Mouse (Mus musculus) forebrain, embryonic 16.5 days (tissue): Measurements from ENCODE around the gene Gzf1. TPM values are rescaled to one million over a fixed set of nuclear protein-coding genes. Genes with fewer than 3 reads are reported as not detected.

Source experiments
- ATAC-seq: fragments of 200-750 bp; cut with Nextera tagmentation; 2 replicates; pipeline ENCODE4 v1.8.0; 2017; ENCODE audit warnings: mild to moderate bottlenecking, moderate library complexity
- H3K27ac ChIP-seq: fragments of 300-500 bp; sonication (generic); 2 replicates; pipeline ENCODE4 v1.5.1; 2014; ENCODE audit warnings: low read length, control low read depth
- H3K27me3 ChIP-seq: fragments of 300-500 bp; sonication (generic); replicated peaks from 2 replicates; pipeline ENCODE4 v1.6.1; 2014; ENCODE audit warnings: low read length; ENCODE audit not compliant: control insufficient read depth, insufficient read depth
- H3K36me3 ChIP-seq: fragments of 300-500 bp; sonication (generic); 2 replicates; pipeline ENCODE4 v1.6.1; 2014; ENCODE audit not compliant: control insufficient read depth, insufficient read depth
- H3K4me1 ChIP-seq: fragments of 300-500 bp; sonication (generic); replicated peaks from 2 replicates; pipeline ENCODE4 v1.6.1; 2014; ENCODE audit warnings: low read length; ENCODE audit not compliant: control insufficient read depth, insufficient read depth
- H3K4me2 ChIP-seq: fragments of 300-500 bp; sonication (generic); 2 replicates; pipeline ENCODE4 v1.6.1; 2014; ENCODE audit warnings: mild to moderate bottlenecking, low read length, control low read depth
- H3K4me3 ChIP-seq: fragments of 300-500 bp; sonication (generic); replicated peaks from 2 replicates; pipeline ENCODE4 v1.5.1; 2014; ENCODE audit warnings: mild to moderate bottlenecking, low read length, control low read depth
- H3K9ac ChIP-seq: fragments of 300-500 bp; sonication (generic); replicated peaks from 2 replicates; pipeline ENCODE4 v1.6.1; 2014; ENCODE audit warnings: low read depth, low read length, control low read depth
- H3K9me3 ChIP-seq: fragments of 300-500 bp; sonication (generic); 2 replicates; pipeline ENCODE4 v1.6.1; 2016; ENCODE audit warnings: low read length; ENCODE audit not compliant: control insufficient read depth
- WGBS: fragments of 180-500 bp; shearing (Covaris S2); extraction: QIAGEN DNeasy Blood & Tissue Kit; methylation state at CpG from one replicate; pipeline ENCODE4 v1.1.7; 2014; 5-methylcytosine and 5-hydroxymethylcytosine counted together
- polyA plus RNA-seq: library from polyadenylated mRNA; unstranded; fragments of >200 nt; fragmentation: Nextera tagmentation; extraction: Ambion mirVana; gene quantifications from 2 replicates; pipeline ENCODE4 v1.2.1, GENCODE M21; 2015

The Gzf1 gene
- polyA plus RNA-seq = 23.0 and 24.3 TPM in 2 replicates

GRCm38 (mm10) chr2:148680775-148681291 lies at the start of gene Gzf1:
TSS of gene Gzf1 (plus strand) at chr2:148681023.
- H3K4me3 ChIP-seq = peak within 1 kb of the TSS; percentile 90
- H3K36me3 ChIP-seq = peaks cover 21% of the 10 kb centered on the region
- peaks cover 39% of the 10 kb centered on the region for H3K4me1 ChIP-seq
- H3K9me3 ChIP-seq = no peaks in the 10 kb centered on the region
- peak within 1 kb of the TSS; percentile 91 for H3K27ac ChIP-seq
- WGBS = under 1% methylated on average over 39 of the region's 39 CpGs
- peak within 1 kb of the TSS; percentile 96 for H3K4me2 ChIP-seq
- H3K9ac ChIP-seq = peak within 1 kb of the TSS; percentile 83
- peak; percentile 91 for ATAC-seq
- H3K27me3 ChIP-seq = no peaks in the 10 kb centered on the region

DNA sequence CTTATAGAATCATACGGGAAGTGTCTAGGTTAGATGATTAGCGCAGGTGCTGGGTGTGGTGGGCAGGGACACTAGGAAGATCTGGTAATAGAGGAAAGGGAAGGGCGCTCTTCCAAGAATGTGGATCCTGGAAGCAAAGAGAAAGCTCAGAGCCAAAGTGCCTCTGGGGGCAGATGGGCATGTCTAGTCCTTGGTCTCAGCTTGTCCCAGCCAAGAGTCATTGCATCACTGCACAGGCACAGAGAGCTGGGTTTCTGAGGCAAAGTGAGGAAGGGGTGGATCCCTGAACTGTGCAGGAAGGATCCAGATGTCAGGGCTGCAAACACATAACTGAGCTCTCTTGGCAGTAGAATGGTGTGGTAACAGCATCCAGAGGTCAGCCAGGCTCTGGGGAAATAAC lies 49.2 kb upstream of the Gzf1 start:
- Histone ChIP-seq H3K9ac (no peak overlapping the region), H3K4me2 (no peak overlapping the region), H3K36me3 (no peaks in the 10 kb centered on the region), H3K4me3 (no peak overlapping the region), H3K9me3 (no peaks in the 10 kb centered on the region), H3K4me1 (no peaks in the 10 kb centered on the region), H3K27me3 (no peaks in the 10 kb centered on the region), H3K27ac (no peak overlapping the region)
- WGBS = 98% methylated on average over 3 of the region's 3 CpGs
- no peak for ATAC-seq

GRCm38 (mm10) chr2:148634466-148634865 lies 46.4 kb upstream of the Gzf1 start:
- H3K9ac ChIP-seq = no peak overlapping the region
- WGBS = 88% methylated on average over 4 of the region's 4 CpGs

DNA sequence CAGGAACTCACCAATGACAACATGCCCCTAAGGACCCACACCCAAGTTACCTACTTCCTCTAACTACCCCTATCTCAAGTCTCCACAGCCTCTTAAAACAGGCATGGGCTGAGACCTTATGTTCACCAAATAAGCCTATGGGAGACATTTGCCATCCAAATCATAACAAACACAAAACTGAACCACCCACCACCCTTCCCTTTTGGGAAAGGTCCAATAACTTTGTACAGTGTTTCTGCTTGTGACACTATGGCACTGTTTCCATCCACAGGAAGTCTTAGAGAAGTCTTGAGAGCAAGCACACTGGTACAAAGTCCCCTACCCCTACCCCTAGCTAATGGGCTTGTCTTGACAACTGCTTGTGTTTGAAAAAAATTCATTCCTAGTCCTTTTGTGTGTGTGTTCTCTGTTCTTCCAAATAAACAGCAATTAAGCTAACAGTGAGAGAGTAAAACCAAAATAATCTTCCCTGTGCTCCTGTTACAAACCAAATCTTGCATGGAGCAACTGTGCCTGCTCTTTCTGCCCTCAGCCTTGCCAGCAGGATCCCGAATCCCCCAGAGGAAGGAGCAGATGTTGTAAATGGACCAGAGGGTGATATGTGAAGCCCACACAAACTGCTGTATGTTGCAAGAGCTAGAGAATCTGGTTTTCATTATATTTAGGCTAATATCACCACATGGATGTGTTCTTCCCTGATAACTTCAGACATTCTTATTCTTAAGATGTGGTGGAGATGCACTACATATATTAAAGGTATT lies 38.0 kb upstream of the Gzf1 start:
- no peak for ATAC-seq
- no peak overlapping the region for H3K27ac ChIP-seq
- H3K9me3 ChIP-seq = no peaks in the 10 kb centered on the region
- no peaks in the 10 kb centered on the region for H3K27me3 ChIP-seq
- no peaks in the 10 kb centered on the region for H3K4me1 ChIP-seq
- no peak overlapping the region for H3K4me3 ChIP-seq
- 81% methylated on average over 1 of the region's 1 CpGs for WGBS
- no peak overlapping the region for H3K4me2 ChIP-seq
- no peak overlapping the region for H3K9ac ChIP-seq
- H3K36me3 ChIP-seq = no peaks in the 10 kb centered on the region

More at GRCm38 (mm10) chr2:148634466-148634865, 46.4 kb upstream of the Gzf1 start:
- Histone ChIP-seq H3K27ac (no peak overlapping the region), H3K4me1 (no peaks in the 10 kb centered on the region), H3K9me3 (no peaks in the 10 kb centered on the region), H3K36me3 (no peaks in the 10 kb centered on the region), H3K4me2 (no peak overlapping the region), H3K27me3 (no peaks in the 10 kb centered on the region), H3K4me3 (no peak overlapping the region)
- no peak for ATAC-seq

- Histone ChIP-seq H3K9ac (no peak overlapping the region), H3K4me1 (no peaks in the 10 kb centered on the region), H3K27ac (no peak overlapping the region), H3K9me3 (no peaks in the 10 kb centered on the region), H3K4me3 (no peak overlapping the region), H3K27me3 (no peaks in the 10 kb centered on the region), H3K4me2 (no peak overlapping the region), H3K36me3 (no peaks in the 10 kb centered on the region)
- peak; percentile 88 for ATAC-seq
- 61% methylated on average over 6 of the region's 6 CpGs for WGBS
Observed at GRCm38 (mm10) chr2:148644421-148645000, 36.3 kb upstream of the Gzf1 start.

GRCm38 (mm10) chr2:148650587-148651357 lies 30.1 kb upstream of the Gzf1 start:
- Histone ChIP-seq H3K36me3 (no peaks in the 10 kb centered on the region), H3K27me3 (no peaks in the 10 kb centered on the region), H3K9ac (no peak overlapping the region), H3K4me1 (0 out of 2 replicates have a peak, but pooled peaks cover 4% of the 10 kb centered on the region), H3K4me2 (no peak overlapping the region), H3K9me3 (no peaks in the 10 kb centered on the region), H3K27ac (no peak overlapping the region), H3K4me3 (no peak overlapping the region)
- peak; percentile 72 for ATAC-seq
- WGBS = 3% methylated on average over 3 of the region's 3 CpGs

- H3K9ac ChIP-seq = no peak overlapping the region
- H3K9me3 ChIP-seq = no peaks in the 10 kb centered on the region
- H3K4me1 ChIP-seq = 0 out of 2 replicates have a peak, but pooled peaks cover 4% of the 10 kb centered on the region
- H3K27ac ChIP-seq = no peak overlapping the region
- no peak overlapping the region for H3K4me3 ChIP-seq
- 3% methylated on average over 3 of the region's 3 CpGs for WGBS
- ATAC-seq = peak; percentile 92
- H3K4me2 ChIP-seq = no peak overlapping the region
- no peaks in the 10 kb centered on the region for H3K36me3 ChIP-seq
- no peaks in the 10 kb centered on the region for H3K27me3 ChIP-seq
Observed at GRCm38 (mm10) chr2:148654961-148655360, 25.9 kb upstream of the Gzf1 start.

DNA sequence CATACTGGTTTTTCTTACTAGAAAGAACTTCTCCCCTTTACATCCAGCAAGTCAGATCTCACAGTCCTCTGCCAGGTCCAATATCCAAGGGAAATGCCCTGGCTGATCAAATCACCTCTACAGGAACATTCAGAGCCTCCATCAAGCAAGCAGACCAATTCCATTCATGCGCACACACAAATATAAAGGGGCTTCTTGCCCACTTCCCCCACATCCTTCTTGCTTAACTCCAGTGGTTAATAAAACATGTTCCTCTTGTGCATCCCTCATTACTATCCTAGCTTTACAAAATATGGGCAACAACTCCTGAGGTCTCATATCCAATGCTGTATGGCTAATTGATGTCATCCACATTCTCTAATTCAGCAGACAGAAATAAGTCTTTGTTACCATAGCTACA lies 17.4 kb upstream of the Gzf1 start:
- H3K9ac ChIP-seq = no peak overlapping the region
- H3K4me3 ChIP-seq = no peak overlapping the region
- no peak for ATAC-seq
- WGBS = 97% methylated on average over 1 of the region's 1 CpGs
- H3K27ac ChIP-seq = no peak overlapping the region
- no peaks in the 10 kb centered on the region for H3K27me3 ChIP-seq
- H3K4me2 ChIP-seq = no peak overlapping the region
- no peaks in the 10 kb centered on the region for H3K36me3 ChIP-seq
- no peaks in the 10 kb centered on the region for H3K4me1 ChIP-seq
- H3K9me3 ChIP-seq = no peaks in the 10 kb centered on the region
